Mouse (Mus musculus) embryonic stem cell, embryonic (primary cell): Measurements from ENCODE around the gene Rpp21.

ENCODE experiments used
- CTCF ChIA-PET, 4 experiments: fragments of 300-600 bp in 2 of 4; fragments of 350-600 bp in 2 of 4; sonication (Branson Sonifier 250); formaldehyde crosslinking; loops; one replicate each; lab custom pipeline; 2022; ENCODE audit warnings: inconsistent platforms in 2 of 4; lab: Charles Lee
- POLR2A ChIA-PET, 4 experiments: fragments of 300-600 bp in 2 of 4; fragments of 350-600 bp in 2 of 4; sonication (Branson Sonifier 250); formaldehyde crosslinking; loops; one replicate each; lab custom pipeline; 2022; ENCODE audit warnings: antibody characterized with exemption in 4 of 4, inconsistent platforms in 1 of 4; lab: Charles Lee

Rpp21 gene

GRCm38 (mm10) chr17:36205862-36206261 is 52.0 kb downstream of the Rpp21 start:
- ChIA-PET CTCF (interaction anchor here (0.6 to 1.4 kb wide), 6 partner anchors 9 to 267 kb away, joined by 3 to 4 read pairs (median 3); no protein-coding TSS in a partner anchor), POLR2A (interaction anchor here in 3 of 4 experiments (0.6 to 1.9 kb wide), 7 partner anchors 11 to 551 kb away, joined by 3 to 8 read pairs (median 4); no protein-coding TSS in a partner anchor)
